Mouse (Mus musculus) brain, embryonic 14.5 days (tissue): Measurements from ENCODE around the gene Gm21304.
"Not testable (repeated sequence)": the region's sequence is repeated elsewhere in the genome, so short reads cannot be mapped to it uniquely, and the experiment has no call there.

ENCODE experiments used
- CTCF ChIP-seq: fragments of 200-500 bp; IDR thresholded peaks from 2 replicates; pipeline ENCODE4 v1.5.1; 2012; ENCODE audit warnings: inconsistent platforms, mild to moderate bottlenecking, moderate library complexity, borderline replicate concordance; ENCODE audit not compliant: insufficient read depth, insufficient read length; ENCODE audit errors: extremely low read depth
- POLR2A ChIP-seq: fragments of 200-500 bp; IDR thresholded peaks from 2 replicates; pipeline ENCODE4 v1.6.1; 2012; ENCODE audit warnings: mild to moderate bottlenecking, inconsistent platforms, borderline replicate concordance; ENCODE audit not compliant: poor library complexity, insufficient read depth, insufficient read length, severe bottlenecking; ENCODE audit errors: extremely low read depth

DNA sequence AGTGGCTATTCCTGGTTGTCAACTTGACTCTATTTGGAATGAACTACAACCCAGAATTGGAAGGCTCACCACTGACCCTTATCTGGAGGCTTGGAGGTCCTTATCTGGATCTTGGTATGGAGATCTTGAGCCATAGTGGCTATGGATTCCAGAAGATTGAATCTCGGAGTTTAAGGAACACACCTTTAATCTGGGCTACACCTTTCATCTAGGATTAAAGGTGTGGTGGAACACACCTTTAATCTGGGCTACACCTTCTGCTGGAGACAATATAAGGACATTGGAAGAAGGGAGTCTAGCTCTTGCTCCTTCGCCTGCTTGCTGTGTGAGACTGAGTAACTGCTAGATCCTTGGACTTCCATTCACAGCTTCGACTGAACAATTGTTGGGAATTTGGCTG, 25.4 kb downstream of the Gm21304 start, which contains the start of gene Gm4340:
- not testable (repeated sequence) for TF ChIP-seq CTCF, POLR2A
